Mouse (Mus musculus): ENCODE results near the gene Cbx5.

The Cbx5 gene

GRCm38 (mm10) chr15:103145635-103146299, 93.8 kb downstream of the Cbx5 start:
- no peak for DNase-seq (ENCODE audit: low spot score in 2 of 2)

GRCm38 (mm10) chr15:103144176-103144575, 95.4 kb downstream of the Cbx5 start:
- DNase-seq (ENCODE audit: low spot score in 2 of 2) = no peak

Data from heart, adult 9 months (tissue).